Mouse (Mus musculus): ENCODE measurements around the gene 1700001J03Rik. TPM values are rescaled to one million over a fixed set of nuclear protein-coding genes. Genes with fewer than 3 reads are reported as not detected.
A peak's percentile ranks its signal among the peaks of the same experiment; 100 is the strongest.
"Not testable (repeated sequence)": the region's sequence is repeated elsewhere in the genome, so short reads cannot be mapped to it uniquely, and the experiment has no call there.

1700001J03Rik gene
- polyA plus RNA-seq, 1 experiment from 2014 or later, result not detected

GRCm38 (mm10) chr5:146193360-146193759 is 8.3 kb upstream of the 1700001J03Rik start:
- TF ChIP-seq EP300 (optimal IDR thresholded peaks at IDR 0.05) (no peak), CTCF (IDR thresholded peaks at IDR 0.05; ENCODE audit: low read depth) (no peak)
- Histone ChIP-seq H3K9me3 (ENCODE audit: control insufficient read depth, low read length) (no peaks in the 10 kb centered on the region), H3K9ac (ENCODE audit: low read length) (no peak overlapping the region), H3K36me3 (ENCODE audit: control insufficient read depth, insufficient read depth, low read length) (no peaks in the 10 kb centered on the region), H3K27me3 (ENCODE audit: control insufficient read depth, insufficient read depth, low read length) (no peaks in the 10 kb centered on the region), H3K4me1 (replicated peaks; ENCODE audit: control insufficient read depth, insufficient read depth) (no peaks in the 10 kb centered on the region), H3K4me2 (replicated peaks; ENCODE audit: low read depth) (no peak overlapping the region), H3K27ac (replicated peaks) (no peak overlapping the region), H3K4me3 (ENCODE audit: low read depth, low read length) (no peak overlapping the region)
- ATAC-seq (ENCODE audit: low FRiP score, low TSS enrichment) (no peak), DNase-seq (ENCODE audit: low spot score) (no peak)
- 87% methylated on average over 8 of the region's 8 CpGs for WGBS

DNA sequence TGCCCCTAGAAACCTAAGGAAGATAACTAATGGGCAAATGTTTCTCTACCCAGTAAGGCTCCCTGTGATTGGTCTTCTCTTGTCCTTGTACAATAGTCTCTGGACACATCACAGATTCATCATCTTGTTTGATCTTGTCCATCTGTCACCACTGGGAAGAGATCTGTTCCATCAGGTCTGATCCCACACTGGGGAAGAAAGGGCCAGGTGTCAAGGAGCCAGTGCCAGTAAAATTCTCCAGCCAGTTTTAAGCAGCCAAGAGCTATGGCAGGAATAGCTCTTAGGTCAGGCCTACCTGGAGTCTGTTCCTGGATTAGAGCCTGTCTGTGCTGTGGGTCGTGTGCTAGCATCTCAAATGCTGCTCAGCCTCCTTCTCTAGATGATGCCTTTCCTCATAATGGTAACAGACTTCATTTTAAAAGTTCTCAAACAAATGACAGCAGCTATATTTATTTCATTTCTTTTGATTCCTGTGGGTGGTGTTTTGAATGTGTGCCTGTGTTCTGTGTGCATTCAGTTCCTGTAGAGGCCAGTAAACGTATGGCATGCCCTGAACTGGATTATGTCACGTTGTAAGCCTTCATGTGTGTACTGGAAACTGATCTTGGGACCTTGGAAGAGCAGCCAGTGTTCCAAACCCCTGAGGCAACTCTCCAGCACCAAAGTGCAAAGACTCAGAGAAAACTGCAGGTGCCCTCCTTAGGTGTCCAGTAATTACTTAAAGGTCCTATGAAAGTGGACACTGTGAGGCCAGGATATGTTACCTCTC is 5.6 kb upstream of the 1700001J03Rik start:
- no peak overlapping the region for H3K27ac ChIP-seq (replicated peaks)
- ATAC-seq (ENCODE audit: low FRiP score, low TSS enrichment) (no peak), DNase-seq (ENCODE audit: low spot score) (no peak)
- no peak overlapping the region for H3K4me2 ChIP-seq (replicated peaks; ENCODE audit: low read depth)
- no peaks in the 10 kb centered on the region for H3K9me3 ChIP-seq (ENCODE audit: control insufficient read depth, low read length)
- no peaks in the 10 kb centered on the region for H3K27me3 ChIP-seq (ENCODE audit: control insufficient read depth, insufficient read depth, low read length)
- H3K4me1 ChIP-seq (replicated peaks; ENCODE audit: control insufficient read depth, insufficient read depth), result no peaks in the 10 kb centered on the region
- TF ChIP-seq EP300 (optimal IDR thresholded peaks at IDR 0.05), result no peak
- no peak for TF ChIP-seq CTCF (IDR thresholded peaks at IDR 0.05; ENCODE audit: low read depth)
- no peak overlapping the region for H3K9ac ChIP-seq (ENCODE audit: low read length)
- H3K4me3 ChIP-seq (ENCODE audit: low read depth, low read length), result no peak overlapping the region
- 49% methylated on average over 3 of the region's 3 CpGs for WGBS
- H3K36me3 ChIP-seq (ENCODE audit: control insufficient read depth, insufficient read depth, low read length), result no peaks in the 10 kb centered on the region

DNA sequence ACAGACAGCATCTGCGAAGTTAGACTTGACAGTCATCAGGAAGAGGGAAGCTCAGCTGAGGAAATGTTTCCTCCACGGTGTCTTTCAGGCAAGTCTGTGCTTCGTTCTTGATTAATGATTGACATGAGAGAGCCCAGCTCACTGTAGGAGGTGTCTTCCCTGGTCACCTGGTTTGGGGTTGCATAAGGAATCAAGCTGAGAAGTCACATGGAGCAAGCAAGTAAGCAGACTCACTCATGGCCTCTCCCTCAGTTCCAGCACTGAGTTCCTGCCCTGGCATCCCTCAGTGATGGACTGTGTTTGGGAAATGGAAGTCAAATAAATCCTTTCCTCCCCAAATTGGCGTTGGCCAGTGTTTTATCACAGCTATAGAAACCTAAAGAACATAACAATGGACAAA is 5.0 kb upstream of the 1700001J03Rik start:
- H3K4me3 ChIP-seq (ENCODE audit: low read depth, low read length), result no peak overlapping the region
- TF ChIP-seq CTCF (IDR thresholded peaks at IDR 0.05; ENCODE audit: low read depth), result no peak
- TF ChIP-seq EP300 (optimal IDR thresholded peaks at IDR 0.05), result no peak
- H3K9ac ChIP-seq (ENCODE audit: low read length), result no peak overlapping the region
- DNase-seq (ENCODE audit: low spot score) (no peak), ATAC-seq (ENCODE audit: low FRiP score, low TSS enrichment) (no peak)
- no peaks in the 10 kb centered on the region for H3K36me3 ChIP-seq (ENCODE audit: control insufficient read depth, insufficient read depth, low read length)
- no peaks in the 10 kb centered on the region for H3K27me3 ChIP-seq (ENCODE audit: control insufficient read depth, insufficient read depth, low read length)
- no peak overlapping the region for H3K27ac ChIP-seq (replicated peaks)
- WGBS, result 54% methylated on average over 4 of the region's 4 CpGs
- no peaks in the 10 kb centered on the region for H3K4me1 ChIP-seq (replicated peaks; ENCODE audit: control insufficient read depth, insufficient read depth)
- H3K9me3 ChIP-seq (ENCODE audit: control insufficient read depth, low read length), result no peaks in the 10 kb centered on the region
- H3K4me2 ChIP-seq (replicated peaks; ENCODE audit: low read depth), result no peak overlapping the region

DNA sequence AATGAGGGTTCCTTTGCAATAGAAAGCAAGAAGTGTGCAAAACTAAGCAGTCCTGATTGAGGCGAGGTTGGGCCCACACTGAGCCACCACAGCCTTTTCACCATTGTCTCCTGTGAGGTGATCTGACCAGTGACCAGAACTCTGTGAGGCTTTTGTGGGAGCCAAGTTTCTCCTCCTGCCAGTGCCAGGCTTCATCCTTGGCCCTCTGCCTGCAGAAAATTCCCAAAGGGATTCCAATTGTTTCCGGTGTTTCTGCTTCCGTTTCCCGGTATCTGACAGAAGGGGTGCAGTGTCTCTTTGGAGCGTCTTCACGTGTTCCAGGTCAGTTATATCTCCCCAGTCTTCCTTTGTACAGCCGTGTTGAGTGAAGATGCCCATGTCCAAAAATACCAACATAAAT is 3.6 kb upstream of the 1700001J03Rik start:
- Histone ChIP-seq H3K4me3 (ENCODE audit: low read depth, low read length) (no peak overlapping the region), H3K36me3 (ENCODE audit: control insufficient read depth, insufficient read depth, low read length) (no peaks in the 10 kb centered on the region), H3K9me3 (ENCODE audit: control insufficient read depth, low read length) (no peaks in the 10 kb centered on the region), H3K9ac (ENCODE audit: low read length) (no peak overlapping the region), H3K4me1 (replicated peaks; ENCODE audit: control insufficient read depth, insufficient read depth) (no peaks in the 10 kb centered on the region), H3K4me2 (replicated peaks; ENCODE audit: low read depth) (no peak overlapping the region), H3K27me3 (ENCODE audit: control insufficient read depth, insufficient read depth, low read length) (no peaks in the 10 kb centered on the region), H3K27ac (replicated peaks) (no peak overlapping the region)
- DNase-seq (ENCODE audit: low spot score) (no peak), ATAC-seq (ENCODE audit: low FRiP score, low TSS enrichment) (no peak)
- 80% methylated on average over 7 of the region's 7 CpGs for WGBS
- TF ChIP-seq EP300 (optimal IDR thresholded peaks at IDR 0.05) (no peak), CTCF (IDR thresholded peaks at IDR 0.05; ENCODE audit: low read depth) (no peak)

DNA sequence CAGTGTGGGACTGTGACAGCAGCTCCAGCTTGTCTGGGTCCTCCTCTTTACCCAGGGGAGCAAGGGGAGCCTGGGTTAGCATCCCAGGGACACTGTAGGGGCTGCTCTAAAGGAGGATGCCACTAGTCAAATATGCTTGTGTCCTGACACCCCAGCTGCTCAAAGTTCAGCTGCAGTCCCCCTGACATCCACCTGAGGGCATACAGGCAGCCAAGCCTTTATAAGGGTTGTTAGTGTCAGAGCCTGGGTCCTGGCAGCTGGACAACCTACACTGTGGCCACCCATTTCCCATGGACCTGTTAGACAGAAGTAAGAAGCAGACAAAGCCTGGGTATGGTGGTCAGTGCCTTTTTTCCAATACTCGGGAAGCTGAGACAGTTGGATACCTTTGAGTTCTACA is 3.0 kb upstream of the 1700001J03Rik start:
- WGBS, result 91% methylated on average over 1 of the region's 1 CpGs
- H3K4me2 ChIP-seq (replicated peaks; ENCODE audit: low read depth), result no peak overlapping the region
- TF ChIP-seq CTCF (IDR thresholded peaks at IDR 0.05; ENCODE audit: low read depth), result peak; percentile 48
- no peak for TF ChIP-seq EP300 (optimal IDR thresholded peaks at IDR 0.05)
- ATAC-seq (ENCODE audit: low FRiP score, low TSS enrichment), result no peak
- no peak overlapping the region for H3K27ac ChIP-seq (replicated peaks)
- DNase-seq (ENCODE audit: low spot score), result no peak
- no peaks in the 10 kb centered on the region for H3K4me1 ChIP-seq (replicated peaks; ENCODE audit: control insufficient read depth, insufficient read depth)
- H3K4me3 ChIP-seq (ENCODE audit: low read depth, low read length), result no peak overlapping the region
- H3K9me3 ChIP-seq (ENCODE audit: control insufficient read depth, low read length), result no peaks in the 10 kb centered on the region
- no peaks in the 10 kb centered on the region for H3K36me3 ChIP-seq (ENCODE audit: control insufficient read depth, insufficient read depth, low read length)
- no peaks in the 10 kb centered on the region for H3K27me3 ChIP-seq (ENCODE audit: control insufficient read depth, insufficient read depth, low read length)
- no peak overlapping the region for H3K9ac ChIP-seq (ENCODE audit: low read length)

DNA sequence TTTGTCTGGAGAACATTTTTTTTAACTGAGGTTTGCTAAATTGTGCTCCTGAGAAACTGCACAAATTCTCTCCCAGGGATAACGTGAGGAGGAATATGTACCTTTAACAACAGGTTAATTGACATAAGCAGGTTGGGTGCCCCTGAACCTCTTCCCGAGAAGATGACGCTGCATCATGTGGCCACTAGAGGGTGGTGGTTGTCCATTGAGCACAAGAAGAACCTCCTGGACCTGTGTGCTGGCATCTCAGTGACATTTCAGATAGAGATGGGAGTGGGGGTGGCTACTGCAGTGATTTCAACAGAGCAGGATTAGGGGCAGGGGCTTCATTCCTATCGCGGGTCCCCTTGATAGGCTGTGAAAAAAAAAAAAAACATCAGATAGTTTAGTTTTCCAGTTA is 2.3 kb upstream of the 1700001J03Rik start:
- WGBS, result 22% methylated on average over 5 of the region's 5 CpGs
- not testable (repeated sequence) for H3K9ac ChIP-seq (ENCODE audit: low read length)
- peak; percentile 83 for TF ChIP-seq CTCF (IDR thresholded peaks at IDR 0.05; ENCODE audit: low read depth)

More for the DNA sequence above, 2.3 kb upstream of the 1700001J03Rik start:
- H3K4me2 ChIP-seq (replicated peaks; ENCODE audit: low read depth); H3K9me3 ChIP-seq (ENCODE audit: control insufficient read depth, low read length); ATAC-seq (ENCODE audit: low FRiP score, low TSS enrichment); H3K27me3 ChIP-seq (ENCODE audit: control insufficient read depth, insufficient read depth, low read length); H3K4me1 ChIP-seq (replicated peaks; ENCODE audit: control insufficient read depth, insufficient read depth); H3K36me3 ChIP-seq (ENCODE audit: control insufficient read depth, insufficient read depth, low read length); H3K4me3 ChIP-seq (ENCODE audit: low read depth, low read length); H3K27ac ChIP-seq (replicated peaks): not testable (repeated sequence)
- peak; percentile 68 for DNase-seq (ENCODE audit: low spot score)

Data from stomach, postnatal 0 days (tissue).